Mouse (Mus musculus) heart, embryonic 14.5 days (tissue): ENCODE measurements around the gene St5. TPM values are rescaled to one million over a fixed set of nuclear protein-coding genes. Genes with fewer than 3 reads are reported as not detected.

ENCODE experiments used
- ATAC-seq: fragments of 200-750 bp; cut with Nextera tagmentation; 2 replicates; pipeline ENCODE4 v1.8.0; 2017; ENCODE audit warnings: low read depth, moderate TSS enrichment; ENCODE audit not compliant: insufficient number of reproducible peaks, insufficient read depth, low FRiP score
- H3K27ac ChIP-seq, 2 experiments: fragments of 200-500 bp in 1 of 2; fragments of 300-500 bp in 1 of 2; sonication (generic) in 1 of 2; replicated peaks in 1 of 2; 2 replicates each; pipeline ENCODE4 v1.5.1; 2012 to 2014; ENCODE audit warnings: low read depth in 2 of 2, low read length in 2 of 2, control low read depth in 1 of 2, mild to moderate bottlenecking in 1 of 2, mixed read lengths in 1 of 2; ENCODE audit not compliant: control insufficient read depth in 1 of 2, insufficient read depth in 1 of 2
- H3K27me3 ChIP-seq: fragments of 300-500 bp; sonication (generic); 2 replicates; pipeline ENCODE4 v1.6.1; 2014; ENCODE audit warnings: mild to moderate bottlenecking, low read length, control low read depth; ENCODE audit not compliant: control insufficient read depth, insufficient read depth
- H3K36me3 ChIP-seq: fragments of 300-500 bp; sonication (generic); 2 replicates; pipeline ENCODE4 v1.6.1; 2014; ENCODE audit warnings: mild to moderate bottlenecking, control low read depth, low read length, mixed read lengths; ENCODE audit not compliant: control insufficient read depth, insufficient read depth
- H3K4me1 ChIP-seq, 2 experiments: fragments of 200-500 bp in 1 of 2; fragments of 300-500 bp in 1 of 2; sonication (generic) in 1 of 2; 2 replicates each; pipeline ENCODE4 v1.6.1; 2012 to 2014; ENCODE audit warnings: low read length in 2 of 2, control low read depth in 1 of 2, mixed read lengths in 1 of 2; ENCODE audit not compliant: control insufficient read depth in 2 of 2, insufficient read depth in 2 of 2
- H3K4me2 ChIP-seq: fragments of 300-500 bp; sonication (generic); 2 replicates; pipeline ENCODE4 v1.6.1; 2014; ENCODE audit warnings: mild to moderate bottlenecking, low read length
- H3K4me3 ChIP-seq, 2 experiments: fragments of 200-500 bp in 1 of 2; fragments of 300-500 bp in 1 of 2; sonication (generic) in 1 of 2; 2 replicates each; pipeline ENCODE4 v1.5.1; 2012 to 2014; ENCODE audit warnings: low read length in 2 of 2, mild to moderate bottlenecking in 2 of 2, control low read depth in 1 of 2, low read depth in 1 of 2, moderate library complexity in 1 of 2; ENCODE audit not compliant: control insufficient read depth in 1 of 2, insufficient read depth in 1 of 2
- H3K9ac ChIP-seq: fragments of 300-500 bp; sonication (generic); 2 replicates; pipeline ENCODE4 v1.6.1; 2014; ENCODE audit warnings: mild to moderate bottlenecking, low read length
- H3K9me3 ChIP-seq: fragments of 300-500 bp; sonication (generic); 2 replicates; pipeline ENCODE4 v1.6.1; 2016; ENCODE audit warnings: low read length, control low read depth; ENCODE audit not compliant: control insufficient read depth
- WGBS: fragments of 180-500 bp; shearing (Covaris S2); extraction: QIAGEN DNeasy Blood & Tissue Kit; methylation state at CpG from one replicate; pipeline ENCODE4 v1.1.7; 2014; 5-methylcytosine and 5-hydroxymethylcytosine counted together
- polyA plus RNA-seq: library from polyadenylated mRNA; unstranded; fragments of >200 nt; fragmentation: Nextera tagmentation; extraction: Ambion mirVana; gene quantifications from 2 replicates; pipeline ENCODE4 v1.2.1, GENCODE M21; 2014

Gene St5
- polyA plus RNA-seq, 1 experiment from 2014 or later, result 29.9 TPM

- WGBS, result 53% methylated on average over 8 of the region's 8 CpGs
- no peaks in the 10 kb centered on the region for H3K27me3 ChIP-seq
- no peaks in the 10 kb centered on the region for H3K36me3 ChIP-seq
- ATAC-seq, result no peak
- no peak overlapping the region for H3K4me3 ChIP-seq
- peaks cover 17 to 31% of the 10 kb centered on the region in 2 experiments for H3K4me1 ChIP-seq
- peak overlapping the region in 1 of 2 experiments; percentile 66; a peak in 1 of 4 replicates for H3K27ac ChIP-seq
- H3K9me3 ChIP-seq, result no peaks in the 10 kb centered on the region
- no peak overlapping the region for H3K4me2 ChIP-seq
- no peak overlapping the region for H3K9ac ChIP-seq
Observed at GRCm38 (mm10) chr7:109636086-109636792, 67.2 kb downstream of the St5 start.

DNA sequence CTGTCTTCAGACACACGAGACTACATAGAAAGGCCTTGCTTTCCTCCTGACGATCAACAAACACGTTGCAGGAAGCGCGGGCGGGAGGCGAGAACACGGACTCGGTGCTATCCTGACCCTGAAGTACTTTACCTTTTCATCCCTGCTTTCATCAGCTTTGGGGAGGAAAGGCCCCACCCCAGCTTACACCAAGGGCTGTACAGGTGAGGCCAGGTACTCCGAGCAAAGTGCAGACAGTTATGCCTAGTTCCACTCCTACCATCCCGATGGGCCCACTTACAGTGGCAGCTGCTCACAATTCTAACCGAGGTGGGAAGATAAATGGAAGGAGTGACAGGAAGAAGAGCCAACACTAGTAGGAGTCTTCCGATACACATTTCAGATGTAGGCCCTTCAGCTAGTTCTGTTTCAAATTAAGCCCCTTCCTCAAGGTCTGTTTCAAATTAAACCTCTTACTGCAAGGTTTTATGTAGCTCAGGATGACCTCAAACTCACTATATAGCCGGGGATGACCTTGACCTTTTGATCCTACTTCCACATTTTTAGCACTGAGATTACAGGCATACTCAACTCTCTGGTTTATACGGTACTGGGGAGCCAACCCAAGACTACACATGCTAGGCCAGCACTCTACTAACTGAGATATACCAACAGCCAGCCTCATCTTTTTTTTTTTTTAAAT is 69.9 kb downstream of the St5 start:
- no peaks in the 10 kb centered on the region for H3K9me3 ChIP-seq
- WGBS, result 85% methylated on average over 15 of the region's 15 CpGs
- H3K27ac ChIP-seq, result no peak overlapping the region
- no peaks in the 10 kb centered on the region for H3K36me3 ChIP-seq
- H3K27me3 ChIP-seq, result no peaks in the 10 kb centered on the region
- no peak overlapping the region for H3K9ac ChIP-seq
- no peak for ATAC-seq
- no peak overlapping the region for H3K4me3 ChIP-seq
- H3K4me2 ChIP-seq, result no peak overlapping the region
- H3K4me1 ChIP-seq, result peaks cover 34 to 57% of the 10 kb centered on the region in 2 experiments

GRCm38 (mm10) chr7:109631330-109631729 is 72.1 kb downstream of the St5 start:
- WGBS, result 47% methylated on average over 6 of the region's 6 CpGs
- no peak for ATAC-seq
- no peaks in the 10 kb centered on the region for H3K36me3 ChIP-seq
- H3K27ac ChIP-seq, result peak overlapping the region in 1 of 2 experiments; percentile 37; a peak in 1 of 4 replicates
- no peak overlapping the region for H3K9ac ChIP-seq
- H3K27me3 ChIP-seq, result no peaks in the 10 kb centered on the region
- H3K4me3 ChIP-seq, result no peak overlapping the region
- no peak overlapping the region for H3K4me2 ChIP-seq
- no peaks in the 10 kb centered on the region for H3K9me3 ChIP-seq
- peaks cover 20 to 39% of the 10 kb centered on the region in 2 experiments for H3K4me1 ChIP-seq

DNA sequence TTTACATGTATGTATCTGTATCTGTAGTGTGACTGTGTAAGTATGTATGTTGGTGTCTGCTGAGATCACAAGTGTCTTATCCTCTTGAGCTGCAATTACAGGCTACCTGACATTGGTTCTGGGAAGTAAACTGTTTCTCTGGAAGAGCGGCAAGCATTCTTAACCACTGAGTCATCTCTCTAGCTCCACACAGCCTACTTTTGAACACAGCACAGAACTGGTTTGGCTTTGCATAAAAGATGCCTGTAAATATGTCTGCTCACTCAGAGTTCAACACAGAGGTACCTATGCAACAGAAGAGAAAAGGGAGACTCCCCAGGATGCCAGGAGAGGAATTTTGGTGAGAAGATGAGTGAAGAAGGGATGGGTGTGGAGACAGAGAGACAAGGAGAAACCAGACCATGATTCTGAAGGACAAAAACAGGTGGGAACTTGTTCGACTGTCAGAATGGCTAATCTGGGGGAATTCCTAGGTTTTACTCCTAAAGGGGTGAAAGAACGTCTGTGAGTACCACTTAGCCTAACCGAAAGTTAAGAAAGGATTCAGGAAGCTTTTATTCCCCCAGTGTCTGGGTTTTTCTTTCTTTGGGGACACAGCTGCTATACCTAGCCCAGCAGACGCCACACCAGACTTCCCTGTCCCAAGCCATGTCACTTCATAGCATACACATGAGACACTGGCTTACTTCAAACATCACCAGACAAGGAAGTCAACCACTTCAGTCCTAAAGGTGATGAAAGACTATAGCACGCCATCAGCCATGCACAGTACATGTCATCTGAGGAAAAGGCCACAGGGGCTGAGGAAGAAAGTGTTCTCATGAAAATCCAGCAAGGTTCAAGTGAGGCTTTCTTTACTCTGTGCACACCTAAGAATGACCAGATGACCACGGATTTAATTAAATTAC is 73.3 kb downstream of the St5 start:
- H3K4me2 ChIP-seq, result 0 out of 2 replicates have a peak overlapping the region, but pooled peaks have one; percentile 21
- H3K4me3 ChIP-seq, result no peak overlapping the region
- no peaks in the 10 kb centered on the region for H3K27me3 ChIP-seq
- H3K36me3 ChIP-seq, result no peaks in the 10 kb centered on the region
- 35% methylated on average over 7 of the region's 7 CpGs for WGBS
- H3K9me3 ChIP-seq, result no peaks in the 10 kb centered on the region
- 0 out of 2 replicates have a peak overlapping the region, but pooled peaks have one; percentile 28 for H3K9ac ChIP-seq
- peaks cover 18 to 33% of the 10 kb centered on the region in 2 experiments for H3K4me1 ChIP-seq
- H3K27ac ChIP-seq, result peak overlapping the region; percentile 68 to 88
- no peak for ATAC-seq

GRCm38 (mm10) chr7:109628935-109629609 is 74.3 kb downstream of the St5 start:
- peaks cover 18 to 33% of the 10 kb centered on the region in 2 experiments for H3K4me1 ChIP-seq
- WGBS, result 10% methylated on average over 9 of the region's 9 CpGs
- H3K4me2 ChIP-seq, result peak overlapping the region; percentile 36
- H3K4me3 ChIP-seq, result no peak overlapping the region
- peak; percentile 32; the same call in 1 of the 2 replicates for ATAC-seq
- H3K9me3 ChIP-seq, result no peaks in the 10 kb centered on the region
- H3K9ac ChIP-seq, result no peak overlapping the region
- no peaks in the 10 kb centered on the region for H3K36me3 ChIP-seq
- no peaks in the 10 kb centered on the region for H3K27me3 ChIP-seq
- H3K27ac ChIP-seq, result peak overlapping the region; percentile 87 to 88

- Histone ChIP-seq H3K36me3 (no peaks in the 10 kb centered on the region), H3K4me1 (peaks cover 18 to 37% of the 10 kb centered on the region in 2 experiments), H3K4me2 (no peak overlapping the region), H3K4me3 (no peak overlapping the region), H3K27ac (no peak overlapping the region), H3K9me3 (no peaks in the 10 kb centered on the region), H3K27me3 (no peaks in the 10 kb centered on the region), H3K9ac (no peak overlapping the region)
- ATAC-seq, result no peak
- WGBS, result 78% methylated on average over 2 of the region's 2 CpGs
Observed at GRCm38 (mm10) chr7:109627851-109628250, 75.6 kb downstream of the St5 start.
